9 mouse cellular contexts compared by ENCODE assay signal in the genomic region with DNA sequence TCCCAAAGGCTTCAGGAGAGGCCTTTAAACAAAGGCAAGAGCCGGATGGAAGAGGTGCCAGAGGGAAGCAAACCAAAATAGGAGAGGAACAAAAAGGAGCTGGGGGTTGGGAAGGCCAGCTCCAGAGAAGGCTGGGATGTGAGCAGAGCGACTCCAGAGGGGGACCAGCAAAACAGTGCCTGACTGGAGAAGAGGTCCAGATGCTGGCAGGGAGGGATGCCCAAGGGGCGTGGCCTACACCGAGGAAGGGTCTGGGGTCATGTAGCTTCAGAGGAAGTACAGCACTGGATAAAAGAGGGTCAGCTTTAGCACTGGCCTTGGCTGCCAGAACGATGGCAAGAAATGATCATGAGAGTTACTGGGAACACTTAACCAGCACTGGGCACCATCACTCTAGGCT. TPM values are rescaled to one million over a fixed set of nuclear protein-coding genes. Genes with fewer than 3 reads are reported as not detected.
DNase-seq lines count a peak whose midpoint lies in the region; ATAC-seq lines count a peak whose summit lies in the region.
"Had no signal": no experiment of that assay in that cellular context is flagged by ENCODE, and none has a peak within 500 bp of the region (broad histone marks: within the 10 kb centered on the region; RNA-seq: fewer than 3 reads in every experiment).

No protein-coding gene starts in this region.

- peaks cover 53% of the 10 kb centered on the region for H3K4me1 ChIP-seq in stomach, embryonic 16.5 days (ENCODE audit: control insufficient read depth, insufficient read depth, low read length)

- ATAC-seq in stomach, embryonic 16.5 days (ENCODE audit: insufficient read depth, low FRiP score), result peak; percentile 57; the same call in 1 of the 2 replicates

- no peak overlapping the region; the same call in 1 of the 2 replicates for H3K4me2 ChIP-seq in stomach, embryonic 16.5 days (ENCODE audit: low read depth, low read length)

- no peaks in the 10 kb centered on the region for H3K27me3 ChIP-seq in stomach, embryonic 16.5 days (ENCODE audit: control insufficient read depth, insufficient read depth, low read length)

- DNase-seq in gastrocnemius, postnatal 25 days, result peak; percentile 24
- DNase-seq in gastrocnemius, postnatal 36 days, result no peak
- DNase-seq in right cerebral cortex, adult 18-20 months, result peak; percentile 25
- no peak for DNase-seq in right cerebral cortex, postnatal 4 days
- peak; percentile 39 for DNase-seq in layer of hippocampus, adult 9-11 months
- no peak for DNase-seq in thymus, postnatal 36 days
- DNase-seq in testis, postnatal 14 days (ENCODE audit: low spot score), result no peak

- H3K9ac ChIP-seq in stomach, embryonic 16.5 days (ENCODE audit: low read length), result peak overlapping the region; percentile 54

- peak overlapping the region; percentile 96 for H3K27ac ChIP-seq in stomach, embryonic 16.5 days (ENCODE audit: low read length)

- intact Hi-C loops in gastrocnemius, postnatal 36 days (cut with DNase I), result no loop called here

- no peaks in the 10 kb centered on the region for H3K36me3 ChIP-seq in stomach, embryonic 16.5 days (ENCODE audit: control insufficient read depth, insufficient read depth, low read length)

- WGBS in stomach, embryonic 16.5 days, result 26% methylated on average over 5 of the region's 5 CpGs

- no peaks in the 10 kb centered on the region for H3K9me3 ChIP-seq in stomach, embryonic 16.5 days (replicated peaks; ENCODE audit: control insufficient read depth, low read length)

- H3K4me3 ChIP-seq in stomach, embryonic 16.5 days (replicated peaks; ENCODE audit: low read length), result no peak overlapping the region

RNA-seq across cellular contexts. Expression of a gene that starts 8.4 kb away (rescaled TPM):
- total RNA-seq in gastrocnemius, postnatal 25 days (2021), result 1 to 10 TPM; 4.0 to 6.7 TPM
- 1 to 10 TPM; 6.9 to 8.9 TPM for total RNA-seq in gastrocnemius, postnatal 36 days (2021)
- 2.9 and 3.4 TPM in 2 replicates for polyA plus RNA-seq in stomach, embryonic 16.5 days (2015; fragmentation: Nextera tagmentation; extraction: Ambion mirVana)
- total RNA-seq: common myeloid progenitor, adult 5-6 weeks had no signal

RNA-seq across cellular contexts. Expression of a gene that starts 55.8 kb away (rescaled TPM):
- not detected for total RNA-seq in gastrocnemius, postnatal 25 days (2021)
- under 1 TPM in 1 of 2 experiments, not detected in 1; 0.08 TPM for total RNA-seq in gastrocnemius, postnatal 36 days (2021)
- 16.6 and 17.6 TPM in 2 replicates for polyA plus RNA-seq in stomach, embryonic 16.5 days (2015; fragmentation: Nextera tagmentation; extraction: Ambion mirVana)

Comparison
In these comparisons a context has a peak if more than half of its experiments do, and no peak if none do; other contexts are left out.
1. DNase-seq: peak in gastrocnemius, postnatal 25 days (single experiment), right cerebral cortex, adult 18-20 months (single experiment) and layer of hippocampus, adult 9-11 months (single experiment); none in gastrocnemius, postnatal 36 days (0 of 2), right cerebral cortex, postnatal 4 days (single experiment), thymus, postnatal 36 days (0 of 2) and testis, postnatal 14 days (single experiment).